Mouse (Mus musculus) lung, adult 2 months (tissue): ENCODE data around the gene Tas2r144. TPM values are rescaled to one million over a fixed set of nuclear protein-coding genes. Genes with fewer than 3 reads are reported as not detected.

Experiments used
- DNase-seq: peaks from one replicate; pipeline ENCODE4 v3.0.0; 2022
- H3K4me1 ChIP-seq: fragments of 200-500 bp; 2 replicates; pipeline ENCODE4 v1.6.1; 2011; ENCODE audit warnings: low read length; ENCODE audit not compliant: control insufficient read depth, insufficient read depth
- H3K4me3 ChIP-seq: fragments of 200-500 bp; replicated peaks from 2 replicates; pipeline ENCODE3; 2011; ENCODE audit warnings: low read depth, mild to moderate bottlenecking, control low read depth, low read length; ENCODE audit errors: extremely low read depth
- CTCF ChIP-seq: fragments of 200-500 bp; IDR thresholded peaks from 2 replicates; pipeline ENCODE4 v1.5.1; 2011; ENCODE audit warnings: mild to moderate bottlenecking, low read length, control low read depth; ENCODE audit not compliant: insufficient read depth
- POLR2A ChIP-seq: fragments of 200-500 bp; IDR thresholded peaks from 2 replicates; pipeline ENCODE4 v1.6.1; 2011; ENCODE audit warnings: low read depth, mild to moderate bottlenecking, control low read depth, low read length, borderline replicate concordance; ENCODE audit errors: extremely low read depth
- WGBS: fragments of 180-500 bp; shearing (Covaris S2); methylation state at CpG from one replicate; pipeline ENCODE4 v1.1.7; 2018; 5-methylcytosine and 5-hydroxymethylcytosine counted together
- polyA plus RNA-seq: library from polyadenylated mRNA; depleted of rRNA; stranded (reverse); fragments of >200 nt; gene quantifications from 2 replicates; pipeline ENCODE4 v1.2.3, GENCODE M21; 2012; rRNA removed

Tas2r144 gene
- not detected in 2 replicates for polyA plus RNA-seq

DNA sequence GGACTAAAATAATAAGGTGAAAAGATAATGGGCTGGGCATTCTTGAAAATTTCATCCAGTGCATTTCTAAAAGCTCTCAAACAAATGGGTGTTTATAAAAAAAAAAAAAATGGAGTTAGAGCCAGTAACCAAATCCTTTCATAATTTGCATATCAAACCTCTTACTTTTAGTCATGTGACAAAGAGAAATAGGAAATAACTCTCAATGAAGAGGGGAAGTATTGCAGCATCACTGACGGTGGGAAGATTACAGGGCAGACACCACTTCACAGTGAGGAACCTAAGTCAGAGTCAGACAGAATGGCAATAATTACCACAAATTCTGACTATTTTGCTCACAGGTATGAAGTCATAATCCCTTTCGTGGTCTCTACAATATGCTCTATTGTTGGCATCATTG, at the start of gene Tas2r144:
Gene Tas2r144, plus strand, starts transcription at position 301 of the 400 bp plus-strand sequence.
- 74% methylated on average over 2 of the region's 2 CpGs for WGBS
- TF ChIP-seq POLR2A: no peak
- no peak for TF ChIP-seq CTCF
- Histone ChIP-seq H3K4me3 (no peak within 1 kb of the TSS), H3K4me1 (no peaks in the 10 kb centered on the region)
- no peak for DNase-seq

DNA sequence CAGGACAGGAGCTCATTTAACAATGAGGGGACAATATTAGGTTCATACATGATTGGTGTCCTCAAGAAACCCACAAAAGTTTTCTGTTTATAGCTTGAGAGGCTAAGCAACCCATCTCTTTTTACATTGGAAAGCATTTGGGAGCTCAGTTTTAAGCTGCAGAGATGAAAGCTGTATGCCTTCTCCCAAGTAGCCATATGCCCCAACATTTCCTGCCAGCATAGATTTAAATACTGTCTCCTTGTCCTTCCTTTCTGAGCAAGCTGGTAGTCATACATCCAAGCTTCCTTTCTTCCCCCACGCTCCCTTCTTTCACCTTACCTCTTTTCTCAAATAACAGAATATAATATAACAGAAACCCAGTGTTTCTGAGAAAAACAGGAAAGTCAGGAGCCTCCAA, 32.7 kb upstream of the Tas2r144 start:
- no peak for TF ChIP-seq CTCF
- TF ChIP-seq POLR2A: no peak
- no peak for DNase-seq
- Histone ChIP-seq H3K4me3 (no peak overlapping the region), H3K4me1 (no peaks in the 10 kb centered on the region)
- WGBS: 58% methylated on average over 1 of the region's 1 CpGs

DNA sequence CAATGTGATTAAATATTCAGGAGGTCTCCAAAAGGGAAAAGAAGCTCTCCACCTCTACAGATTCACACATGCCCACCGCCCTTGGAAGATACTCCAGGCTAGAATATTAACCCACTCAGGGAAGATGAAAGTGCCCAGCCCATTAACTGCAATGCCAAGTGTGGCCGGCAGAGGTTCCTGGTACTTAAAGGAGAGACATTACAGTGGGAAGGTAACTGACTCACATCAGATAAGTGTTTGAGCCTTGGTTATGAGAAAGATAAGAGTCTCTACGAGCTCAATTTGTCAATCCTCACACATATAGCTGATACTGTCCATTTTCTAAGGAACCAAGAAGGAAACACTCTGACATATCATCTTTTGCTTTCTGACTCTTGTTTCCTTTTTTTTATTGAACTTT, 28.9 kb upstream of the Tas2r144 start:
- no peak for TF ChIP-seq POLR2A
- no peak for TF ChIP-seq CTCF
- Histone ChIP-seq H3K4me3 (no peak overlapping the region), H3K4me1 (no peaks in the 10 kb centered on the region)
- 36% methylated on average over 3 of the region's 3 CpGs for WGBS
- no peak for DNase-seq

DNA sequence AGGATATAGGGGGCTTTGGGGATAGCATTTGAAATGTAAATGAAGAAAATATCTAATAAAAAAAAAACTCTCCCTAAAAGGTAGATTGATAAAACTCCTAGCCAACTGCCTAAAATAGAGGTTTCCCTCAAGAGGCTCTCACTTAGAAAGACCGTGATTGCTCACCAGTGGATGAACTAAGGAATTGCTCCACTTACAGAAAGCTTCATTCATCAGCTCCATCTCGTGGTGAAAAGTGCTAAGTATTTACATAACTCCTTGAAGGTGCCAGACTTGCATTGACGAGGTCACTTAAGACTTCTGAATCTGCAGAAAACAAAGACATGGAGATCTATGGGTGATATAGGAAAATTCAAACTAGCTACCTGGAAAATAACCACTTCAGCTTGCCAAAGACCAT, 17.4 kb upstream of the Tas2r144 start:
- TF ChIP-seq POLR2A (no peak), CTCF (no peak)
- DNase-seq: no peak
- H3K4me1 ChIP-seq: no peaks in the 10 kb centered on the region
- 16% methylated on average over 3 of the region's 3 CpGs for WGBS
- no peak overlapping the region for H3K4me3 ChIP-seq

DNA sequence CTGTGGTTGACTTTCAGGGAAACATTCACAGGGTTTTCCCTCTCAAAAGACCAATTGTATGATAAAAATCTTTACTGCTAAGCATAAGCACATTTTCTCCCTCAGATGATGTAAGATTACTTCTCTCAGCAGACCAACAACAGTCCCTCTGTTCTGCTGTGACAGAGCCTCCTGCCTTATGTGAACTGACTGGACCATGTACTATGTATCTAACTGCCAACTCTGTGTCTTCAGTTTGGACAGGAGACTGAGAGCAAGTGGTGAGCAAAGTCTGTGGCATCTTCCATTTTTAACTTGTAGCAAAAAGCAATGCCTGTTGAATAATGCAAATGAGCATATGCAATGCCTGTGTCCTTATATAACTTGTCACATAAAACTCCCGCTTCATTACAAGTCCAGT, 15.6 kb upstream of the Tas2r144 start:
- H3K4me1 ChIP-seq: no peaks in the 10 kb centered on the region
- no peak overlapping the region for H3K4me3 ChIP-seq
- WGBS: 66% methylated on average over 1 of the region's 1 CpGs
- DNase-seq: no peak
- TF ChIP-seq POLR2A: no peak
- no peak for TF ChIP-seq CTCF

DNA sequence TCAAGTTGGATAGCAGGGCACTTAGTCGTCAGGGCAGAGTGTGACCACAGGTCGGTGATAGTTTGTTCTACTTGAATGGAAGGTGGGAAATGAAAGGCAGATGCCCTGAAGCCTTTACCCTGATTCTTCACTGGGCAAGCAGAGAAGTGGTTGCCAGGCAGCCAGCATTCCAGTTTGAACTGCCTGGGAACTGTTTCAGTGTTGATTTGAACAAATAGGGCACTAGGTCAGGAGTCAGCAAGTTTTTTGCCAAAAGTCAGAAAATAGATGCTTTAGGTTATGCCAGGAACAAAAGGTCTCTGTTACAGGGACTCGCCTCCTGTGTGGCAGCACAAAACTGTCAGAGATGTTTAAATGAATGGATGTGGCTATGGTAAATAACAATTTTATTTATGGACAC, 7.2 kb downstream of the Tas2r144 start:
- WGBS: 58% methylated on average over 3 of the region's 3 CpGs
- no peak for DNase-seq
- Histone ChIP-seq H3K4me3 (no peak overlapping the region), H3K4me1 (no peaks in the 10 kb centered on the region)
- TF ChIP-seq CTCF (no peak), POLR2A (no peak)

DNA sequence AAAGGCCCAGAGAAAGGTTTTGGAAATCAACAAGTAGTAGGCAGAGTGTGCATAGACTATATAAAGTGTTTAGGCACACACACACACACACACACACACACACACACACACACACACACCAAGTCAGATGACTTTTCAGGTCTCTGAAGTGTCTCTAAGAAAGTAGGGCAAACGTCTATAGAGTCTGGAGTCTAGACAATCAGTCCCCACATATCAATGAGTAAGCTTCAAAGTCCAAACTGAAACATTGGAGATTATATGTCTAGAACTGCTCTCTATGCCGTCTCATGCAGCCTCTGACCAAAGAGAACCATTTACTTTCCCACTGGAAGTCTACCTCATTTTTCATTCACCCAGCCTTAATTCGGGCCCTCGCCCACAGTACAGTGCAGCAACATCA, 9.9 kb downstream of the Tas2r144 start:
- Histone ChIP-seq H3K4me3 (no peak overlapping the region), H3K4me1 (no peaks in the 10 kb centered on the region)
- DNase-seq: no peak
- WGBS: 70% methylated on average over 4 of the region's 4 CpGs
- TF ChIP-seq POLR2A (no peak), CTCF (no peak)

DNA sequence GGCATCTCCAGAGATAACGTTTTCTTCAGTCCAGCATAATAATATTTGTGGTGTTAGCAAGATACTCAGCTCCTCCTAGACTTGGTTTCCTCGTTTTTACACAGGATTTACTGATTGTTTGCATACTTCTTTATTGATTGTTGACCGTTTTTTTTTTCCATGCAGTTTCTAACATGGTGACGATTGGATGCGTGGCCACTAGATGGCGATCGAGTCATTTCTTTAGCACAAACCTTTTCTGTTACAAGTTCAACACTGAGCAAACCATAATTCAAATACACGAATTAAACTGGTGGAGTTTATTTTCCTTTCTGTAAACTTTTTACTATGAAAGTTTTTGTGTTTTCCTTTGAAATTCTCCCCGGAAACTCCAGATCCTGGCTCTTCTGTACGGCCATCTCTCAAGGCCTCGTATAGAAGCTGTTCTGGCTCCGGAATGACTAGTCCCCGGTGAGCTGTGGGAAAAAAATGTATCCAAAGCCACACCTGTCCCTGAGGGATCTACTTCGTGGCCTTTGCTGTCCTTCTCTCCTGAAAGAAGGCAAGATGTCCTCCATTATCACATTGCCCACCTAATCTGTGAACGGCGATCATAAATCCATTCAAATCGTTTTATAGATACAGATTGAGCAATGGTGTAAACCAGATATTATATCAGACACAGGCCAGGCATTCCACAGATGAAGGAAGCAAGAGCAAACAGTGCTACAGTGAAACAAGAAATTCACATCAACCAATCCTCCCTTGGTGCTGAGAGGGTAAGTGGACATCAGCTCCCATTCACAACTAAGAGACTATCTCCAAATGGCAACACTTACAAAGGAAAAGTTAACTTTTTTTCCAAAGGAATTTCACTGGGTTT, 12.3 kb downstream of the Tas2r144 start:
- 27% methylated on average over 17 of the region's 17 CpGs for WGBS
- DNase-seq: peak; percentile 57
- Histone ChIP-seq H3K4me3 (no peak overlapping the region), H3K4me1 (no peaks in the 10 kb centered on the region)
- peak; percentile 51; the same call in 1 of the 2 replicates for TF ChIP-seq CTCF
- no peak for TF ChIP-seq POLR2A

DNA sequence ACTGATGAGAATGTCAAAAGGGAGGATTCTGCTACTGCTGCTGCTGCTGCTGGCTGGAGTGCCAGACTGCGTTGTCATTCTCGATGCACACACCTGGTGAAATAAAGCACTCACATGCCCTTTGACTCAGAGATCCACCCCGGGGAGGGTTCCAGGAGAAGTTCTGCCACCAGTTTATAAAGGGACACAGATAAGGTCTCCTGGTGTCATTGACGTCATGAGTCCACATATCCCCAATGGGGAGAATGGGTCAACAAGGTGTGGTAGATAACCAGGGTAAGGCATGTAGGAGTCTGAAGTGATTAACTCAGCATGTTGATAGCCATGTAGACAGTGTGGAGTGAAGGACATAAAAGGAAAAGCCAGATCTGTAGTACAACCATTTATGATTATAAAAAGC, 14.5 kb downstream of the Tas2r144 start:
- DNase-seq: no peak
- H3K4me1 ChIP-seq: no peaks in the 10 kb centered on the region
- TF ChIP-seq CTCF: no peak
- no peak for TF ChIP-seq POLR2A
- 61% methylated on average over 4 of the region's 4 CpGs for WGBS
- no peak overlapping the region for H3K4me3 ChIP-seq

DNA sequence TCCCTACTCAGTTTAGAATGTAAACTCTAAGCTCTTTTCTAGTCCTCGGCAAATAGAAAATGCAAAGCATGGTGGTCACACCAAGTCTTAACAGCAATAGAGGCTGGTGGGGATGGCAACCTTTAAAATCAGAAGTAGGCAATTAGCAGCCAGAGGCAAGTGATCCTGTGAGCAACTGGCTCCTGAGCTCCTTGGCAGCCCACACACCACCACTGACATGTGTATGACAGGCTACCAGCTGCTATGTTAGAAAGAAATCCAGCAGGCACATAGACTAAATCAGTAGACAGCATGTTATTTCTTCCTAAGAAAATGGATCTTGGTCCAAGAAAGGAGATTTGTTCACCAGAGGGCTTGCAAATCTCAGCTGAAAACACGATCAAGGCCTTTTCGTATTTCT, 16.1 kb downstream of the Tas2r144 start:
- 77% methylated on average over 3 of the region's 3 CpGs for WGBS
- H3K4me3 ChIP-seq: no peak overlapping the region
- H3K4me1 ChIP-seq: no peaks in the 10 kb centered on the region
- TF ChIP-seq CTCF: no peak
- TF ChIP-seq POLR2A: no peak
- no peak for DNase-seq
